Comparison of ENCODE assay signal across 16 mouse cellular contexts in genomic region chr10:120406038-120406437, GRCm38 (mm10).
"Had no signal": no experiment of that assay in that cellular context is flagged by ENCODE, and none has a peak within 500 bp of the region (broad histone marks: within the 10 kb centered on the region; RNA-seq: fewer than 3 reads in every experiment).

No protein-coding gene starts in this region.

- H3K9ac ChIP-seq: kidney, embryonic 15.5 days; limb, embryonic 12.5 days; limb, embryonic 15.5 days; liver, embryonic 14.5 days; liver, postnatal 0 days; lung, embryonic 14.5 days; midbrain, embryonic 13.5 days had no signal

- H3K9me3 ChIP-seq: kidney, embryonic 15.5 days; limb, embryonic 12.5 days; limb, embryonic 15.5 days; midbrain, embryonic 13.5 days had no signal

- H3K27ac ChIP-seq: kidney, embryonic 15.5 days; limb, embryonic 12.5 days; limb, embryonic 15.5 days; liver, embryonic 14.5 days; macrophage; midbrain, embryonic 13.5 days had no signal

- ATAC-seq: liver, postnatal 0 days; lung, postnatal 0 days; midbrain, embryonic 13.5 days had no signal

- H3K4me2 ChIP-seq: kidney, embryonic 15.5 days; limb, embryonic 12.5 days; limb, embryonic 15.5 days; liver, embryonic 11.5 days; lung, embryonic 14.5 days; midbrain, embryonic 13.5 days had no signal

- DNase-seq: kidney, adult 2 months; kidney, postnatal 10 days; kidney, postnatal 4 days; left cerebral cortex, postnatal 4 days; liver, postnatal 0 days; lung, embryonic 14.5 days; right cerebral cortex, postnatal 25 days; thymus, postnatal 25 days had no signal

- H3K27me3 ChIP-seq: kidney, embryonic 15.5 days; limb, embryonic 12.5 days; limb, embryonic 15.5 days; midbrain, embryonic 13.5 days had no signal

- H3K4me3 ChIP-seq: kidney, embryonic 15.5 days; limb, embryonic 12.5 days; limb, embryonic 15.5 days; midbrain, embryonic 13.5 days had no signal

- H3K36me3 ChIP-seq: midbrain, embryonic 13.5 days had no signal
